Mouse (Mus musculus) lung, postnatal 36 days (tissue): ENCODE measurements around the gene Nrd1.
A peak's percentile ranks its signal among the peaks of the same experiment; 100 is the strongest.

Experiments used
- DNase-seq: peaks from one replicate; pipeline ENCODE4 v3.0.0; 2022; ENCODE audit warnings: mixed read lengths

Nrd1 gene

GRCm38 (mm10) chr4:109102574-109102973 lies 102.1 kb downstream of the Nrd1 start:
- no peak for DNase-seq

DNA sequence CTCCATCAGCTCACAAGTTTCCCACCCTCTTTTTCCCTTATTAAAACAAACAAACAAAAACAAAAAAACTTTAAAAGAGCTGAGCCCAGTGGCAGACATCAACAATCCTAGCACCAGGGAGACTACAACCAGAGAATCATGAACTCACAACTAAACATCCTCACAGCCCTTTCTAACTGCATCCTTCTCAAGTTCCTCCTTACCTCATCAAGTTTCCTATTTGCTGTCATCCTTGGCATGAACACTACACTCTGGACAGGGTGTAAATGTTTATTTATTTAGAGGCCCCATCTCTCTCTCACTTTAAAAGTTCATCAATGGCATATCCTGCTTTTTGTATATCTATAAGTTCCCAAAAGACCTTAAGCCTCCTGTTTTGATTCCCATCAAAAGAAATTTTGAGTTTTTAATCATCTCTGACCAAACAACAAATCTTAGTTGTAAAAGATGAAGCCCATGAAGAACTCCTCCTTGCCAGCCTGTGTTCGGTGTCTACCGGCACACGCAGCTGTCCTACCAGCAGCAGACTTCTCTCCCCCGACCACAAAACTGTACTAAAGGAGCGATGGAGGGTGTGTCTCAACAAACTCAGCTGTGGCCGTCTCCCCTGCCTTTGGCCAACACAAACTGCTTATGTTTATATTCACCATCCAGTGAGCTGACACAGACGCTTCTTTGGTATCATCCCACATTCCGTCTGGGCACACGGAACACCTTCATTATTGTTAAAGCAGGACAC lies 102.9 kb downstream of the Nrd1 start:
- DNase-seq, result peak; percentile 37

DNA sequence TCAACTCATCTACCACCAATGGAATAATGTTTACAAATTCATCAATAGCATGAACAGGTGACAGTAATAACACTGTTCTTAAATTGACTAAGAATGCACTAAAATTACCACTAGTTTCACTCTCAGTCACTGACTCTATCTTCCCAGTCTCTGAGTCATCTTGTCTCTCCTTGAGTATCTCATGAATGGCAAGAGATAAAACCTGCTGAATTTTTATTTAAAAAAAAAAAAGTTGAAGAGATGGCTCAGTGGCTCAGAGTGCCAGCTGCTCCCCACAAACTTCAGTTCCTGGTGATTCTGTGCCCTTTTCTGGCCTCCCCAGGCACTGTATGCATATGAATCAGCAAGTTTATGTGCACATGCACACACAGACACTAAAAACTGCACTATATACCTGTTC lies 104.8 kb downstream of the Nrd1 start:
- DNase-seq, result no peak

DNA sequence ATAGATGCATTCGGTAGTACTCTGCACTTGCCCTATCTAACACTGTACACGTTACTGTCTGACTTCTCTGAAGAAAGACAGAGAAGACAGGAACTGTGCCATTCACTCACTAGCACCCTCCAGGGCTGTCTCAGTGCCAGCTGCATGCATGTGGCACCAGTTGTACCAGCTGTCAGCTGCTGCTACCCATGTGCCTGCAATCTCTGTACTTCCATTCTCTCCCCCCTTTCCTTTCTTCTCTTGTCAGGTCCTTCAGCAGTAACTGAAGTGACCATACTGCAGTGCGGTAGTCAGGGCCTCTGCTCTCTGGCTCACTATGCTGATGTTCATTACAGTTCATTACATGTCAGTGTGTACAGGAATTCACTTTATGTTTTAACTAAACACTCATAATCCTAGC lies 105.6 kb downstream of the Nrd1 start:
- DNase-seq, result no peak

GRCm38 (mm10) chr4:109106594-109106993 lies 106.1 kb downstream of the Nrd1 start:
- no peak for DNase-seq

DNA sequence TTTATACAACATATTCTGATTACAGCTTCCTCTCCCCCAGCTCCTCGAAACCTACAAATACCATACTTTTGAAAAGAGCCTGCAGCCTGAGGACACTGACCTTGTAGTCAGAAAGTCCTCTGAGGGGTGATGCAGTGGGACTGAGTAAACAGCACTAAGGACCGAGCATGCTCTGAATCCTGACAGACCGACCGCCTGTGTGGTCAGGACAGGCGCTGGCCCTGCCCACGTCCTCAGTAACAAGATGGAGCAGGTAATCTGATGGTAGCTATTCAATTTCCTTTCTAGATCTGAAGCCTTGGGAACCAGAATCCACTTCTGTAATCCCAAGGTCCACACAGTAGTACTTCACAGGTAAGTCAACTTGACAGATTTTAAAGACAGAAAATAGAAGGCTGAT lies 108.6 kb downstream of the Nrd1 start:
- DNase-seq, result no peak

DNA sequence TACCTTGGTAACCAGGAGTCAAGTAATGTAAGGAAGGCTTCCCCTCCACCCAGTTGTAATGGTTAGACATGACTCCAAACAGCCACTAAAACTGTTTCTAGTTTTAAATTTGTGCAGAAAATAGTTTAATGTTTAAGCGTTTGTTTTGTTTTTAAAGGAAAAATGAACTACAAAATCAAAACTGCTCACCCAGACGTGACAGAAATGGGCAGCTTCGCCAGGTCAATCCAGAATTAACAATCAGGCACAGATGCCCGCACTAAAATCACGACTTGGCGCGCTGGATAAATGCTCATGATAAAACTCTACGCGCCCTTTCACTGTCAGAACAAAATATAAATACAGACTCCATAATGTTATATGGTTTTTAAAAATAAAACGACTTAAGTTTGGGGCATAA lies 109.2 kb downstream of the Nrd1 start:
- DNase-seq, result no peak

DNA sequence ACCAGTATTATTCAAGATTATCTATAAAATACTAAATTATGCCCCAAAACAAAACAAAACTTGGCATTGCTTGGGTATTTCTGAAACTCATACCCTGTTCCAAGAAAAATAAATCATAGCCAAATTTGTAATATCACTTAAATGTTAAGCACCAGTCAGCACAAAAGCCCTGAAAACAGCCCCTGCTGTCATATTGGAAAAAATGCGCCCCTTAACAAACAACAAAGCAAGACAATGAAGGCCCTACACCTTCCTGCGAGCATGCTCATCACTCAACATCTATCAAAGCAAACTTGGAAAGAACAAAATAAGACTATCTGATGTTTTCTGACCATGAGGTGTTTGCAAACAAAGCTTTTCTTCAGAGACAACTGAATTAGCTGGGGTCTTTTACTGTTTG lies 110.5 kb downstream of the Nrd1 start:
- DNase-seq, result no peak
